Mouse (Mus musculus) forebrain, embryonic 10.5 days (tissue): ENCODE results near the gene Aebp1. TPM values are rescaled to one million over a fixed set of nuclear protein-coding genes. Genes with fewer than 3 reads are reported as not detected.

Experiments used
- DNase-seq: peaks from one replicate; pipeline ENCODE4 v3.0.0-alpha.2; 2017; ENCODE audit warnings: low spot score; ENCODE audit errors: extremely low spot score
- H3K27ac ChIP-seq: fragments of 300-500 bp; sonication (generic); 2 replicates; pipeline ENCODE4 v1.5.1; 2016; ENCODE audit warnings: mild to moderate bottlenecking
- H3K27me3 ChIP-seq: fragments of 300-500 bp; sonication (generic); 2 replicates; pipeline ENCODE4 v1.6.1; 2016; ENCODE audit warnings: mild to moderate bottlenecking; ENCODE audit not compliant: poor library complexity, severe bottlenecking
- H3K36me3 ChIP-seq: fragments of 300-500 bp; sonication (generic); replicated peaks from 2 replicates; pipeline ENCODE4 v1.6.1; 2016; ENCODE audit warnings: mild to moderate bottlenecking, moderate library complexity
- H3K4me1 ChIP-seq: fragments of 300-500 bp; sonication (generic); 2 replicates; pipeline ENCODE4 v1.6.1; 2016
- H3K4me3 ChIP-seq: fragments of 300-500 bp; sonication (generic); 2 replicates; pipeline ENCODE4 v1.5.1; 2016; ENCODE audit warnings: mild to moderate bottlenecking, moderate library complexity
- H3K9me3 ChIP-seq: fragments of 300-500 bp; sonication (generic); 2 replicates; pipeline ENCODE4 v1.6.1; 2016; ENCODE audit warnings: mild to moderate bottlenecking, moderate library complexity
- WGBS: fragments of 180-500 bp; shearing (Covaris S2); methylation state at CpG from one replicate; pipeline ENCODE4 v1.1.7; 2016; 5-methylcytosine and 5-hydroxymethylcytosine counted together
- polyA plus RNA-seq: library from polyadenylated mRNA; unstranded; fragments of >200 nt; fragmentation: Nextera tagmentation; extraction: Ambion mirVana; gene quantifications from 2 replicates; pipeline ENCODE4 v1.2.1, GENCODE M21; 2016

Gene Aebp1
- polyA plus RNA-seq, 1 experiment from 2014 or later: 8.8 TPM

GRCm38 (mm10) chr11:5841751-5842150 lies 20.0 kb upstream of the Aebp1 start:
- peaks cover 15% of the 10 kb centered on the region for H3K4me1 ChIP-seq
- no peak for DNase-seq
- H3K27me3 ChIP-seq: 0 out of 2 replicates have a peak, but pooled peaks cover under 1% of the 10 kb centered on the region
- 96% methylated on average over 2 of the region's 2 CpGs for WGBS
- H3K9me3 ChIP-seq: peaks cover 5% of the 10 kb centered on the region; the same call in 1 of the 2 replicates
- no peak overlapping the region for H3K4me3 ChIP-seq
- no peak overlapping the region for H3K27ac ChIP-seq
- no peaks in the 10 kb centered on the region for H3K36me3 ChIP-seq

GRCm38 (mm10) chr11:5843131-5843530 lies 18.6 kb upstream of the Aebp1 start:
- Histone ChIP-seq H3K9me3 (peaks cover 5% of the 10 kb centered on the region; the same call in 1 of the 2 replicates), H3K36me3 (no peaks in the 10 kb centered on the region), H3K4me3 (no peak overlapping the region), H3K27ac (no peak overlapping the region), H3K27me3 (no peaks in the 10 kb centered on the region), H3K4me1 (peaks cover 8% of the 10 kb centered on the region; the same call in 1 of the 2 replicates)
- no peak for DNase-seq
- WGBS: 88% methylated on average over 3 of the region's 3 CpGs

- no peaks in the 10 kb centered on the region for H3K27me3 ChIP-seq
- H3K9me3 ChIP-seq: peaks cover 5% of the 10 kb centered on the region; the same call in 1 of the 2 replicates
- 84% methylated on average over 7 of the region's 7 CpGs for WGBS
These were observed 15.0 kb upstream of the Aebp1 start for GRCm38 (mm10) chr11:5846639-5847345.

GRCm38 (mm10) chr11:5848741-5849140 lies 13.0 kb upstream of the Aebp1 start:
- DNase-seq: no peak
- WGBS: 79% methylated on average over 6 of the region's 6 CpGs
- Histone ChIP-seq H3K27ac (no peak overlapping the region), H3K27me3 (no peaks in the 10 kb centered on the region), H3K36me3 (no peaks in the 10 kb centered on the region), H3K4me3 (no peak overlapping the region), H3K9me3 (no peaks in the 10 kb centered on the region), H3K4me1 (no peaks in the 10 kb centered on the region)

More at GRCm38 (mm10) chr11:5846639-5847345, 15.0 kb upstream of the Aebp1 start:
- Histone ChIP-seq H3K4me1 (no peaks in the 10 kb centered on the region), H3K27ac (no peak overlapping the region), H3K4me3 (no peak overlapping the region), H3K36me3 (no peaks in the 10 kb centered on the region)
- DNase-seq: no peak

GRCm38 (mm10) chr11:5849316-5849715 lies 12.4 kb upstream of the Aebp1 start:
- no peak overlapping the region for H3K4me3 ChIP-seq
- H3K27me3 ChIP-seq: no peaks in the 10 kb centered on the region
- no peak overlapping the region for H3K27ac ChIP-seq
- 63% methylated on average over 2 of the region's 2 CpGs for WGBS
- no peak for DNase-seq
- no peaks in the 10 kb centered on the region for H3K9me3 ChIP-seq
- no peaks in the 10 kb centered on the region for H3K36me3 ChIP-seq
- no peaks in the 10 kb centered on the region for H3K4me1 ChIP-seq

- no peak for DNase-seq
- 79% methylated on average over 5 of the region's 5 CpGs for WGBS
- Histone ChIP-seq H3K36me3 (no peaks in the 10 kb centered on the region), H3K9me3 (no peaks in the 10 kb centered on the region), H3K27ac (no peak overlapping the region), H3K4me3 (no peak overlapping the region), H3K27me3 (no peaks in the 10 kb centered on the region), H3K4me1 (no peaks in the 10 kb centered on the region)
These were observed 11.3 kb upstream of the Aebp1 start for GRCm38 (mm10) chr11:5850452-5850851.

GRCm38 (mm10) chr11:5851021-5851736 lies 10.6 kb upstream of the Aebp1 start:
- Histone ChIP-seq H3K9me3 (no peaks in the 10 kb centered on the region), H3K27me3 (no peaks in the 10 kb centered on the region), H3K27ac (no peak overlapping the region), H3K36me3 (no peaks in the 10 kb centered on the region), H3K4me1 (peaks cover 7% of the 10 kb centered on the region), H3K4me3 (no peak overlapping the region)
- 59% methylated on average over 4 of the region's 4 CpGs for WGBS
- no peak for DNase-seq

- WGBS: 50% methylated on average over 1 of the region's 1 CpGs
- no peaks in the 10 kb centered on the region for H3K36me3 ChIP-seq
- no peak overlapping the region for H3K4me3 ChIP-seq
- no peak overlapping the region for H3K27ac ChIP-seq
- peaks cover 7% of the 10 kb centered on the region for H3K4me1 ChIP-seq
- DNase-seq: no peak
- no peaks in the 10 kb centered on the region for H3K9me3 ChIP-seq
- H3K27me3 ChIP-seq: no peaks in the 10 kb centered on the region
These were observed 9.4 kb upstream of the Aebp1 start for GRCm38 (mm10) chr11:5852314-5852713.

GRCm38 (mm10) chr11:5855481-5855880 lies 6.3 kb upstream of the Aebp1 start:
- Histone ChIP-seq H3K27me3 (peaks cover 11% of the 10 kb centered on the region), H3K4me1 (peaks cover 7% of the 10 kb centered on the region), H3K36me3 (no peaks in the 10 kb centered on the region), H3K9me3 (0 out of 2 replicates have a peak, but pooled peaks cover 6% of the 10 kb centered on the region), H3K4me3 (no peak overlapping the region), H3K27ac (no peak overlapping the region)
- DNase-seq: no peak

GRCm38 (mm10) chr11:5855902-5856301 lies 5.8 kb upstream of the Aebp1 start:
- H3K9me3 ChIP-seq: 0 out of 2 replicates have a peak, but pooled peaks cover 6% of the 10 kb centered on the region
- no peak for DNase-seq
- H3K27me3 ChIP-seq: peaks cover 16% of the 10 kb centered on the region
- H3K4me1 ChIP-seq: peaks cover 7% of the 10 kb centered on the region
- no peak overlapping the region for H3K4me3 ChIP-seq
- H3K36me3 ChIP-seq: no peaks in the 10 kb centered on the region
- 54% methylated on average over 7 of the region's 7 CpGs for WGBS
- 0 out of 2 replicates have a peak overlapping the region, but pooled peaks have one; percentile 48 for H3K27ac ChIP-seq

GRCm38 (mm10) chr11:5856479-5857130 lies 5.1 kb upstream of the Aebp1 start:
- 83% methylated on average over 8 of the region's 8 CpGs for WGBS
- Histone ChIP-seq H3K27ac (no peak overlapping the region; the same call in 1 of the 2 replicates), H3K36me3 (no peaks in the 10 kb centered on the region), H3K27me3 (peaks cover 23% of the 10 kb centered on the region), H3K4me3 (no peak overlapping the region), H3K9me3 (0 out of 2 replicates have a peak, but pooled peaks cover 6% of the 10 kb centered on the region), H3K4me1 (peaks cover 12% of the 10 kb centered on the region)
- DNase-seq: no peak

- peaks cover 30% of the 10 kb centered on the region for H3K4me1 ChIP-seq
- 0 out of 2 replicates have a peak, but pooled peaks cover 6% of the 10 kb centered on the region for H3K9me3 ChIP-seq
- no peak for DNase-seq
- WGBS: 76% methylated on average over 1 of the region's 1 CpGs
- peaks cover 44% of the 10 kb centered on the region for H3K27me3 ChIP-seq
- H3K4me3 ChIP-seq: no peak overlapping the region
- H3K27ac ChIP-seq: no peak overlapping the region
- no peaks in the 10 kb centered on the region for H3K36me3 ChIP-seq
These were observed 3.0 kb upstream of the Aebp1 start for GRCm38 (mm10) chr11:5858723-5859122.
